Mouse (Mus musculus) kidney, adult 2 months (tissue): ENCODE data around the gene Tmc6.

Experiments used
- CTCF ChIP-seq: fragments of 200-500 bp; conservative IDR thresholded peaks from 2 replicates; pipeline ENCODE4 v1.5.1; 2011; ENCODE audit warnings: low read depth, mild to moderate bottlenecking, control low read depth, low read length, moderate library complexity, mixed read lengths; ENCODE audit not compliant: insufficient read depth, insufficient read length
- POLR2A ChIP-seq: fragments of 200-500 bp; IDR thresholded peaks from one replicate; pipeline ENCODE4 v1.6.1; 2011; ENCODE audit warnings: low read depth, low read length, control low read depth

DNA sequence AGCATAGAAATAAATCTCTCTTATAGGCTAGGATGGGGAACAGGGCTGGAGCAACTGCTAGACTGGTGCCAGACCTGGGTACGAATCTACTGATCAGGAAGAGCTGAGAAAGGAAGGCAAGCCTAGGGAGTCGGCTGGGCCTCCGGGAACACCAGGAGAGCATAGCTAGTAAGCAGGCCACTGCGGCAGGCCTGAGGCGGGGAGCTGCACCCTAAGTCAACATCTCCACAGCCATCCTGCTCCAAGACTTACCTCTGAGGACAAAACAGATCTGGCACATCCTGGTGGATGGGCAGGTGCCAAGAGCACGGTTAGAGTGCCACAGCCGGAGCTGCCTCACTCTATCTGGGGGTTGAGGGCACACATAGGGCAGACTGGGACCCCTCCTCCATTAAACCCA is 38.2 kb upstream of the Tmc6 start:
- TF ChIP-seq CTCF (no peak), POLR2A (no peak)
